Mouse (Mus musculus) gastrocnemius, adult 18-20 months (tissue): ENCODE results near the gene Hsd3b2. TPM values are rescaled to one million over a fixed set of nuclear protein-coding genes. Genes with fewer than 3 reads are reported as not detected.
"Not testable (repeated sequence)": the region's sequence is repeated elsewhere in the genome, so short reads cannot be mapped to it uniquely, and the experiment has no call there.

Experiments
- DNase-seq: peaks from one replicate; pipeline ENCODE4 v3.0.0; 2021; ENCODE audit warnings: low spot score
- long read RNA-seq, 2 experiments: library from polyadenylated mRNA; stranded (forward); transcript quantifications; one replicate each; pipeline ENCODE4 v2.0.0; 2021
- total RNA-seq, 2 experiments: library from RNA; stranded (reverse); gene quantifications; 2 replicates each; pipeline ENCODE4 v1.2.3; 2021

The Hsd3b2 gene
- total RNA-seq: not detected
- long read RNA-seq, experiment 1: 0 reads
- long read RNA-seq, experiment 2: 0 reads

DNA sequence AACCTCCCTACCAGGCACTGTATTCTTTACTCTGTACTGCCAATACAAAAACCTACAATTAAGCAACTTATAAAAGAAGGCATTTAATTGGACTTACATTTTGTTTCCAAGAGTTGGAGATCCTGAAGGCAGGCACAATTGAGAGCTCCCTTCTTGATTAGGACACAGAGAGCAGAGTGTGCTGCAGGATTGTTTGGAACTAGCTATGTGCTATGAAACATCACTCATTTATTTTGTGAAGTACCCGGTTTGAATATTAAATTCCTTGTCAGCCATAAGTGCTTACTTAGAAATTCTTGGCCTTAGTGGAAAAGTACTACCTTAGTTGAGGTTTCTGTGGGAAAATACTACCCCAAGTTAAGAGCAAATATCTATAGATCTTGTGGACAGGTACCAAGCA is at the start of gene Hsd3b2:
Gene Hsd3b2 (minus strand): TSS at position 168 of the 400 bp plus-strand sequence.
- no peak for DNase-seq

DNA sequence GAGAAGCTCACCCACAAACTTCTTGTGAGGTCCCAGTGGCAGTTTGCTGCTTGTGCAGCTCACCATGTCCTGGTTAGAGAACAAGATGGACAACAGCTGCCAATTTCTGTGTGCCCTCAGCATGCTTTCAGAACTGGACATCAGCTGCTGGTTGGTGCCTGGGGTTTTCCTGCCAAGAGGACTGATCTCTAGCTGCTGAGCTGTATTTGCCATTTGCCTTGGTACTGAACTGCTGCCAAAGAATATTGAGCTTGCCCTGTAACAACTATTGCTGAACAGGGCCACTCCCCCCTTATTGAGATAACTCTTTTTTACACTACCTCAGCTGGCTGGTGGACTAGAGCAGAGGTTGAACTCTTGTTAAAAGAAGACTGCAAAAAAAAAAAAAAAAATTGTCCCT is 39.8 kb upstream of the Hsd3b2 start:
- DNase-seq: no peak

DNA sequence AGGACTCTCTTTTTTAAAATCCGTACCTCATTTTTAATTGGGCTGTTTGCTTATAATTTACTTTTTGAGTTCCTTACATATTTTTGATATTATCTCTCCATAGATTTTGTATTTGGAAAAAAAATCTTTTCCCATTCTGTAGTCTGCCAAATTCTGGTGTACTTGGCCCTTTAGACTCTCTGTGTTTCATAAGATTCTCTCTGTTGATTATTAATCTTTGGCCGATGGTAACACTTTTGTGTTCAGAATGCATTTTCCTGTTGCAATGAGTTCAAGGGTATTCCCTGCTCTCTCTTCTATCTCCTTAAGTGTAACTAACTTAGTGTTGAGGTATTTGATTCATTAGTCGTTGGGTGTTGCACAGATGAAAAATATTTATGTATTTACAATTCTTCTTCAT is 32.5 kb upstream of the Hsd3b2 start:
- no peak for DNase-seq

DNA sequence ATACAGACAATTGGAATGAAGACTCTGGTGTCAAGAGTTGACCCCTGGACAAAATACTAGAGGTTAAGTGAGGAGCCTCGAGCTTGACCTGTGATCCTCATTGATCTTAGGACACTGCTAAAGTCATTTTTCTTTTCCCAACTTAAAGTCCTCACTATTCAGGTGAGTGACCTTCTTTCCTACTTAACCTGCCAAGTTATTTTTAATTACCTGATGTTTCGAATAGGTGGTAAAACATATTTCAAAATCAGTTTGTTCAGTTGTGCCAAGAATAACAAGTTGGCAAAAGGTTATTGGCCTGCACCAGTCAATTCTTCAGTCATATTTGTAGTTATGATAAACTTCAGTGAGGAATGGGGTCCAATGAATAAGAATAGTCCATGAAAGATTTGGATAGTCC is 27.8 kb upstream of the Hsd3b2 start:
- no peak for DNase-seq

DNA sequence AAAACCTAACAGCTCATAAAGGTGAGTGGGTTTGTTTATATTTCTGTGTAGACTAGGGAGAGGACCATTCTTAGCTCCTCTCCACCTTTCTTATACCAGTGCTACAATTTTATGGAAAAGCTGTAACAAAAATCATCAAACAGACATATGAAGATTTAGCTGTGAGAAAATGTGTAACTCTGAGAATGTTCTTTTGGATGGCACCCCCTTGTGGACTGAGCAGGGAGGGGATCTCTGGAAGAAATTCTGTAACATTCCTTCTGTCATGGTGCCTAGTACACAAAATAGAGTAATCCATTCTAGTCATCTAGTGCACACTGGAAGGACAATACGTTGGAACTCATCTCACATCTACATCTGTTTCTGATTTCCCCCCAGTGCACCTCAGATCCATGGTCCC is 16.7 kb upstream of the Hsd3b2 start:
- DNase-seq: not testable (repeated sequence)

DNA sequence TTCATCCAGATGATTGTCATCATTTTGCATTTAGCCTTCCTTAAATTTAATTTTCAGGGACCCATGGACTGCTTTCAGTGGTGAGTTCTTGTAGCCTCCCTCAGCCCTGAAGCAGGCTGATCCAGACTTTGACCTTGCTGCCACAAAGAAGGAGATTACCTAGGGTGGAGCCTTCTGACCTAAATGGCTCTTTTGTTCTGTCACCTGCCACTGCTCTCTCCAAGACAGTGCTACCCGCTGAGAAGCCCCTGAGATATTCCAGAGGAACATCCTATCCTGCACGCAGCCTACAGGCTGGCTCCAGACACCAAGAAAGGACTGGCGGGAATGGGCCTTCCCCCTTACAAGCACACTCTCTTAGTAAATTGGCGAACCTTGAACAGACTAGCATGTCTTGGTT is 10.0 kb upstream of the Hsd3b2 start:
- no peak for DNase-seq

DNA sequence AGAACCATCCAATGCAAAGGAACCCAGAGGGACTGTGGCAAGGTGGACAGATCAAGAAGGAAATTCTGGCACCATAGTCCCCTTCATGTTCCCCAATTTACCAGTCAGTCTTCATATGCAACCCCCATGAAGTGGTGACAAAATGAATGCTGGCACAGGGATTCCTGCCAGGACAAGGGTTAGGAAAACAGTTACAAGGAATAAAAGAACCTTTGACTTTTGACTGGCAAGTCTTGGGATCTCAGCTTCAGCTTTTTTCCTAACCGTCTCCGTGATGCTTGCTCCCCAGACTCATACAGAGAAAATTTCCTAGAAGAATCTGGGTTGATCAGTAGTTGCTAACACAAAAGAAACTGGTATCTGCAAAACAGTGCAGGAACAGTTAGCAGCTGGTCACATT is 9.4 kb upstream of the Hsd3b2 start:
- no peak for DNase-seq

DNA sequence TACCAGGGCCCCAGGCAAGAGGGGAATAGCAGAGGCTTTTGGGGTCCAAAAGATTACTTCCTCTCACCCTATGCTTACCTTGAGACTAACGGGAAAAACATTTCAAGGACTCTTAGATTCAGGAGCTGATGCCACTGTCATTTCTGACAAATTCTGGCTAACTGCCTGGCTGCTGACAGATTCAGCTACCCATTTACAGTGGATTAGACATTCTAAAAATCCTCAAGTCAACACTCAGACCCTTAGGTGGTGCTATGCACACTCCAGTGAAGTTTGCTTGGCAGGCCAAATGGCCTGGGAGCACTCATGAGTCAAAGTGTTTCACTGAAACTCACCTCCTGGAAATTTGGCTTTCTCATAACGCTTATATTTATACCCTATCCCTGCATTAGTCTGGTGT is 1.9 kb upstream of the Hsd3b2 start:
- no peak for DNase-seq

DNA sequence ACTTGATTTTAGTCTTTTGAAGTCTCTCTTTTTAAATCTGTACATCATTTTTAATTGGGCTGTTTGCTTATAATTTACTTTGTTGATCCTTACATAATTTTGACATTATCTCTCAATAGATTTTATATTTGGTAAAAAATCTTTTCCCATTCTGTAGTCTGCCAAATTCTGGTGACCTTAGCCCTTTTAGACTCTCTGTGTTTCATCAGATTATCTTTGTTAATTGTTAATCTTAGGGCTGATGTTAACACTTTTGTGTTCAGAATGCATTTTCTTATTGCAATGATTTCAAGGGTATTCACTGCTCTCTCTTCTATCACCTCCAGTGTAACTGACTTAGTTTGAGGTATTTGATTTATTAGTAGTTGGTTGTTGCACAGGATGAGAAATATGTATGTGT is 3.6 kb downstream of the Hsd3b2 start:
- DNase-seq: no peak

DNA sequence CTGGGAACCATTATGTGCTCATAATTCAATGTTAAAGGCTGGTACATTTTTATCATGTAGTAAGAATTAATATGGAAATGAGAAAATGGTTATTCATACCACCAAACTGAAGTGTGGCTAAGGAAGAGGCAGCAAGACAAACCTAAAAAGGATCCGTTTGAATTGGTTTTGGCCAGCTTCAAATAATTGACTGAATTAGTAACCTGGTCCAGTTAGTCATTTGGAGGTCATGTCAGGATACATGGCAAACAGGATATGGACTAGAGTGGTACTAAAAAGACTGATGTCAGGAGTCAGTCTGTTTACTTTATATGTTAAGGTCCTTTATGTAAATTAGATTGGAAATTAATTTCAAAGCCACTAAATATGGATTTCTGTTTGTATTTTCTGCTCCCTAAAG is 41.9 kb downstream of the Hsd3b2 start:
- no peak for DNase-seq

DNA sequence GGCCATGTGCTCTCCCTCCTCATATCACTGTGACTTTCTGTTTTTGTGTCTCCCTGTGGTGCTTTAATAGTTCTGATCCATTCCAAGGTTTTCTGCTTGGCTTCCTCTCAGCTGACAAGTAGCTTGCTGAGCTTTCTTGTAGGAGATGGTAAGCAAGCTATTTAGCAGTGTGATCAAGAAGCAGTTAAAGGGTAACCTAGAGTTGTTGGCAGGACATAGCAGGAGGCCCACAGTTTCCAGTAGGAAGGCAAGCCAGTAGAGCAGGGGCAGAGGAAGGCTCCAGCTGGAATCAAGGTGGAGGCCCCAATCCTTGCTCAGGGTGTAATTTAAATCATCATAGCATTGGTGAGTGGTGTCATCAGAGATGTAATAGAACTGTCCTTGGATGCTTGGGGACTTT is 43.6 kb downstream of the Hsd3b2 start:
- DNase-seq: no peak

Other genes starting within 250 kb of the Hsd3b2 start
- gene Hsd3b4, start 214.0 kb downstream of the Hsd3b2 start, total RNA-seq: not detected
- under 1 TPM in 1 of 2 experiments, not detected in 1; 0.14 TPM for gene Gm10681, start 135.7 kb downstream of the Hsd3b2 start, total RNA-seq
- not detected for gene Hsd3b5, start 94.3 kb downstream of the Hsd3b2 start, total RNA-seq
- not detected for gene Hsd3b3, start 38.6 kb upstream of the Hsd3b2 start, total RNA-seq
- gene Hsd3b6, start 89.9 kb upstream of the Hsd3b2 start, total RNA-seq: not detected
- gene Hsd3b1, start 135.3 kb upstream of the Hsd3b2 start, total RNA-seq: under 1 TPM in 1 of 2 experiments, not detected in 1; 0.18 TPM
- under 1 TPM in 1 of 2 experiments, not detected in 1; 0.21 TPM for gene Hao2, start 168.7 kb upstream of the Hsd3b2 start, total RNA-seq